Mouse (Mus musculus): ENCODE measurements around the gene Foxn2.

- no peak for TF ChIP-seq CTCF (IDR thresholded peaks at IDR 0.05; ENCODE audit: control insufficient read depth, insufficient read depth, insufficient replicate concordance, low read depth, low read length)
- no peak for TF ChIP-seq POLR2A (IDR thresholded peaks at IDR 0.05; ENCODE audit: control insufficient read depth, low read depth, low read length)
These were observed 40.4 kb upstream of the Foxn2 start for GRCm38 (mm10) chr17:88400122-88400521.
